Mouse (Mus musculus): Measurements from ENCODE around the gene Ccdc42. TPM values are rescaled to one million over a fixed set of nuclear protein-coding genes. Genes with fewer than 3 reads are reported as not detected.

The Ccdc42 gene
- 1.4 and 2.3 TPM in 2 replicates for polyA plus RNA-seq (2014; fragmentation: Nextera tagmentation; extraction: Ambion mirVana)

DNA sequence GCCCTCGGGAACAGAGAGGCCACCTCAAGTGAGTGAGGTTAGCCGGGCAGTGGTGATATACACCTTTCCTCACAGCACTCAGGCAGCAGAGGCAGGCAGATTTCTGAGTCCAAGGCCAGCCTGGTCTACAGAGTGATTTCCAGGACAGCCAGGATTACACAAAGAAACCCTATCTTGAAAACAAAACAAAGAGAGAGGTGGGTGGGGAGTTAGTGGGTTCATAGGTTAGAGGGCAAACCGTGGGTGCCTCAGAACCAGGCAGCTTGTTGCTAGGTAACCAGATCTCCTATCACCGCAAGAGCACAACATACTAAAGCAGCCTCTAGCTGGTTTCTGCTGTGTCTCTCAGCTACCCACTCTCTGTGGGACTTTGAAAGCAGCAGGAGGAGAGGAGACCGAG lies at the start of gene Ccdc42:
Gene Ccdc42 (plus strand): TSS at position 301 of the 400 bp plus-strand sequence.
- peaks cover 5% of the 10 kb centered on the region for H3K4me1 ChIP-seq (ENCODE audit: control insufficient read depth, insufficient read depth, low read length)
- WGBS, result 72% methylated on average over 5 of the region's 5 CpGs
- no peaks in the 10 kb centered on the region for H3K27me3 ChIP-seq (ENCODE audit: control insufficient read depth, insufficient read depth, low read length)
- H3K9ac ChIP-seq (ENCODE audit: low read length), result no peak within 1 kb of the TSS
- no peaks in the 10 kb centered on the region for H3K36me3 ChIP-seq (ENCODE audit: control insufficient read depth, insufficient read depth, low read length)
- no peak for DNase-seq (ENCODE audit: low spot score)
- no peak within 1 kb of the TSS for H3K27ac ChIP-seq (ENCODE audit: low read depth, low read length)
- H3K4me2 ChIP-seq (ENCODE audit: low read depth), result no peak within 1 kb of the TSS
- H3K9me3 ChIP-seq (ENCODE audit: control insufficient read depth, low read length), result no peaks in the 10 kb centered on the region
- ATAC-seq (ENCODE audit: insufficient read depth, low FRiP score, low TSS enrichment), result no peak
- H3K4me3 ChIP-seq (ENCODE audit: low read depth, low read length), result no peak within 1 kb of the TSS

DNA sequence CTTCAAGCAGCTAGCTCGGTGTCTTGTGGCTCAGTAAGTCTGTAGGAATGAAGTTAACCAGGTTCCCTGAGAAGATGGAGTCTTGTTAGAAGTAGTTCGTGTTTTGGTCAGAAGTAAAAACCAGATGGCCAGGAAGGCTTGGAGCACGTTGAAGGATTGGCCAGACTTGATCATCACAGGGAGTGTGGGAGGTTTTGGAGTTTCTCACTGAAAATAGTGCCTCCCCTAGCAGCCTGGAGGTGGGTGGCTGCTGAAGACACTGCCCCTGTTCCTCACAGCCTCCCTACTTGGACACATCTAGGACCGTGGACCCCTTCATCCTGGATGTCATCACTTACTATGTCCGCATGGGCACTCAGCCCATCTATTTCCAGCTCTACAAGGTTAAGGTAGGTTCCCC lies 47.2 kb upstream of the Ccdc42 start:
- no peak overlapping the region for H3K4me2 ChIP-seq (ENCODE audit: low read depth)
- 58% methylated on average over 5 of the region's 5 CpGs for WGBS
- no peak overlapping the region for H3K9ac ChIP-seq (ENCODE audit: low read length)
- DNase-seq (ENCODE audit: low spot score) (no peak), ATAC-seq (ENCODE audit: insufficient read depth, low FRiP score, low TSS enrichment) (no peak)
- no peak overlapping the region for H3K4me3 ChIP-seq (ENCODE audit: low read depth, low read length)
- H3K9me3 ChIP-seq (ENCODE audit: control insufficient read depth, low read length), result no peaks in the 10 kb centered on the region
- H3K36me3 ChIP-seq (ENCODE audit: control insufficient read depth, insufficient read depth, low read length), result no peaks in the 10 kb centered on the region
- no peaks in the 10 kb centered on the region for H3K4me1 ChIP-seq (ENCODE audit: control insufficient read depth, insufficient read depth, low read length)
- no peaks in the 10 kb centered on the region for H3K27me3 ChIP-seq (ENCODE audit: control insufficient read depth, insufficient read depth, low read length)
- H3K27ac ChIP-seq (ENCODE audit: low read depth, low read length), result no peak overlapping the region

DNA sequence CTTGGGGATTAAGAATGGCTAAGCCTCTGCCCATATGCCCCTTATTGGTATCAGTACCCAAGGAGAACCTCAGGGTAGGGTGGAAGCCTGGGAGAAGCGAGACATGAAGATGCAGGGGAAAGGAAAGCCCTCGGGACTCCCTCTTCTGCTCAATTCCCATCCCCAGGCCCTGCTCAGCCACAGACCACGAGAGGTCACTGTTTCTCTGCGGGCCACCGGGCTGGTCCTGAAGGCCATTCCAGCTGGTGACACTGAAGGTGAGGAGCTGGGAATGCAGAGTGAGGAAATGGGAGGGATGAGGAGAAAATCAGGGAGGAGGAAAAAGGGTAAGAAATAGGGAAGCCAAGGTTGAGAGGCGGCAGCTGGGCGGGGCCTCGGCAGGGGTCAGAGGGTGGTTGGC lies 42.3 kb upstream of the Ccdc42 start:
- ATAC-seq (ENCODE audit: insufficient read depth, low FRiP score, low TSS enrichment), result no peak
- no peaks in the 10 kb centered on the region for H3K9me3 ChIP-seq (ENCODE audit: control insufficient read depth, low read length)
- DNase-seq (ENCODE audit: low spot score), result peak; percentile 35

GRCm38 (mm10) chr11:68545172-68545571 lies 41.6 kb upstream of the Ccdc42 start:
- Histone ChIP-seq H3K9ac (ENCODE audit: low read length) (no peak overlapping the region), H3K4me2 (ENCODE audit: low read depth) (no peak overlapping the region), H3K36me3 (ENCODE audit: control insufficient read depth, insufficient read depth, low read length) (no peaks in the 10 kb centered on the region), H3K27me3 (ENCODE audit: control insufficient read depth, insufficient read depth, low read length) (no peaks in the 10 kb centered on the region), H3K9me3 (ENCODE audit: control insufficient read depth, low read length) (no peaks in the 10 kb centered on the region), H3K4me1 (ENCODE audit: control insufficient read depth, insufficient read depth, low read length) (no peaks in the 10 kb centered on the region), H3K4me3 (ENCODE audit: low read depth, low read length) (no peak overlapping the region), H3K27ac (ENCODE audit: low read depth, low read length) (no peak overlapping the region)
- ATAC-seq (ENCODE audit: insufficient read depth, low FRiP score, low TSS enrichment) (no peak), DNase-seq (ENCODE audit: low spot score) (no peak)
- 57% methylated on average over 7 of the region's 7 CpGs for WGBS

More for the DNA sequence above, 42.3 kb upstream of the Ccdc42 start:
- H3K4me1 ChIP-seq (ENCODE audit: control insufficient read depth, insufficient read depth, low read length), result no peaks in the 10 kb centered on the region
- H3K9ac ChIP-seq (ENCODE audit: low read length), result no peak overlapping the region
- H3K36me3 ChIP-seq (ENCODE audit: control insufficient read depth, insufficient read depth, low read length), result no peaks in the 10 kb centered on the region
- no peak overlapping the region for H3K4me3 ChIP-seq (ENCODE audit: low read depth, low read length)
- H3K27me3 ChIP-seq (ENCODE audit: control insufficient read depth, insufficient read depth, low read length), result no peaks in the 10 kb centered on the region
- no peak overlapping the region for H3K4me2 ChIP-seq (ENCODE audit: low read depth)
- no peak overlapping the region for H3K27ac ChIP-seq (ENCODE audit: low read depth, low read length)
- WGBS, result 5% methylated on average over 8 of the region's 8 CpGs

GRCm38 (mm10) chr11:68545682-68546222 lies 41.1 kb upstream of the Ccdc42 start:
- Histone ChIP-seq H3K9ac (ENCODE audit: low read length) (no peak overlapping the region), H3K27me3 (ENCODE audit: control insufficient read depth, insufficient read depth, low read length) (no peaks in the 10 kb centered on the region), H3K4me1 (ENCODE audit: control insufficient read depth, insufficient read depth, low read length) (no peaks in the 10 kb centered on the region), H3K27ac (ENCODE audit: low read depth, low read length) (no peak overlapping the region), H3K9me3 (ENCODE audit: control insufficient read depth, low read length) (no peaks in the 10 kb centered on the region), H3K4me2 (ENCODE audit: low read depth) (no peak overlapping the region), H3K36me3 (ENCODE audit: control insufficient read depth, insufficient read depth, low read length) (no peaks in the 10 kb centered on the region), H3K4me3 (ENCODE audit: low read depth, low read length) (no peak overlapping the region)
- ATAC-seq (ENCODE audit: insufficient read depth, low FRiP score, low TSS enrichment), result no peak
- no peak for DNase-seq (ENCODE audit: low spot score)
- 77% methylated on average over 8 of the region's 8 CpGs for WGBS

DNA sequence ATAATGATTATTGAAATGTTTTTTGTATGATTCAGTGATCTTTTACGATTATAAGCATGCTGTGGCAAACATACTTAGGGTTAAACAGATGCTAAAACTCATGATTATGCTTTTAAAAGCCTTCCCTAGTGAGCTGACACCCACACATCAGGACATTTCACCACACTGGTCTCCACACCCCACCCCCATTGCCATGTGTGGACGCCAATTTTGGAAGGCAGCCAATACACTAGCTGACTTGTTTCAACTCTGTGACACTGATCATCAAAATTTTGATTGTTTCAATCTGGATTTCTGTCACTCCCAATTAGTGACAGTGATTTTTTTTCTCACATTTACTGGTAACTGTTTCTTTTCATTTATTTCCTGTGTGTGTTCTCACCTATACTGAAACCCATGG lies 39.3 kb upstream of the Ccdc42 start:
- 85% methylated on average over 2 of the region's 2 CpGs for WGBS
- Histone ChIP-seq H3K36me3 (ENCODE audit: control insufficient read depth, insufficient read depth, low read length) (no peaks in the 10 kb centered on the region), H3K4me3 (ENCODE audit: low read depth, low read length) (no peak overlapping the region), H3K4me1 (ENCODE audit: control insufficient read depth, insufficient read depth, low read length) (no peaks in the 10 kb centered on the region), H3K27ac (ENCODE audit: low read depth, low read length) (no peak overlapping the region), H3K4me2 (ENCODE audit: low read depth) (no peak overlapping the region), H3K9ac (ENCODE audit: low read length) (no peak overlapping the region), H3K27me3 (ENCODE audit: control insufficient read depth, insufficient read depth, low read length) (no peaks in the 10 kb centered on the region), H3K9me3 (ENCODE audit: control insufficient read depth, low read length) (no peaks in the 10 kb centered on the region)
- ATAC-seq (ENCODE audit: insufficient read depth, low FRiP score, low TSS enrichment), result no peak
- DNase-seq (ENCODE audit: low spot score), result no peak

GRCm38 (mm10) chr11:68549597-68549996 lies 37.2 kb upstream of the Ccdc42 start:
- ATAC-seq (ENCODE audit: insufficient read depth, low FRiP score, low TSS enrichment) (no peak), DNase-seq (ENCODE audit: low spot score) (no peak)
- Histone ChIP-seq H3K9ac (ENCODE audit: low read length) (no peak overlapping the region), H3K4me1 (ENCODE audit: control insufficient read depth, insufficient read depth, low read length) (no peaks in the 10 kb centered on the region), H3K27me3 (ENCODE audit: control insufficient read depth, insufficient read depth, low read length) (no peaks in the 10 kb centered on the region), H3K27ac (ENCODE audit: low read depth, low read length) (no peak overlapping the region), H3K4me3 (ENCODE audit: low read depth, low read length) (no peak overlapping the region), H3K9me3 (ENCODE audit: control insufficient read depth, low read length) (no peaks in the 10 kb centered on the region), H3K4me2 (ENCODE audit: low read depth) (no peak overlapping the region), H3K36me3 (ENCODE audit: control insufficient read depth, insufficient read depth, low read length) (no peaks in the 10 kb centered on the region)
- 53% methylated on average over 3 of the region's 3 CpGs for WGBS

DNA sequence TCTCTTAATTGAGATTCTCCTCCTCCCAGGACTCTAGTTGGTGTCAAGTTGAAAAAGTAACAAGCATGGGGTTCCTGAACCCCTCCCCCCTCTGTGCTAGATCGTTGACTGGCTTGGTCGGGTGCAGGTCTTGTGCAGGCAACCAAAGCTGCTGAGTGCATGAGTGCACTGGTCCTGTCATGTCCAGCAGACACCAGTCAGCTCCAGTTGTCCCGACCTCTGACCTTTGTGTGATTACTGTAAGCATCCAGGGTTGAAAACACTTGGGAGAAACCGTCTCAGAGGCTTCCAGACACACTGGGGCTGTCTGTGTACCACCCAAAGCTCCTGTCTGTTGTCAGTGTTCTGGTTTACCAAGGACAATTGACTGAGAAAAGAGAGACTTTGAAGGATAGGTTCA lies 36.5 kb upstream of the Ccdc42 start:
- WGBS, result 70% methylated on average over 4 of the region's 4 CpGs
- no peak overlapping the region for H3K27ac ChIP-seq (ENCODE audit: low read depth, low read length)
- no peak overlapping the region for H3K4me3 ChIP-seq (ENCODE audit: low read depth, low read length)
- no peaks in the 10 kb centered on the region for H3K36me3 ChIP-seq (ENCODE audit: control insufficient read depth, insufficient read depth, low read length)
- no peaks in the 10 kb centered on the region for H3K9me3 ChIP-seq (ENCODE audit: control insufficient read depth, low read length)
- H3K4me1 ChIP-seq (ENCODE audit: control insufficient read depth, insufficient read depth, low read length), result no peaks in the 10 kb centered on the region
- H3K9ac ChIP-seq (ENCODE audit: low read length), result no peak overlapping the region
- DNase-seq (ENCODE audit: low spot score) (no peak), ATAC-seq (ENCODE audit: insufficient read depth, low FRiP score, low TSS enrichment) (no peak)
- no peaks in the 10 kb centered on the region for H3K27me3 ChIP-seq (ENCODE audit: control insufficient read depth, insufficient read depth, low read length)
- no peak overlapping the region for H3K4me2 ChIP-seq (ENCODE audit: low read depth)

GRCm38 (mm10) chr11:68553981-68554471 lies 32.8 kb upstream of the Ccdc42 start:
- peak; percentile 38 for DNase-seq (ENCODE audit: low spot score)

More at GRCm38 (mm10) chr11:68553981-68554471, 32.8 kb upstream of the Ccdc42 start:
- H3K4me2 ChIP-seq (ENCODE audit: low read depth), result no peak overlapping the region
- H3K4me3 ChIP-seq (ENCODE audit: low read depth, low read length), result no peak overlapping the region
- H3K9ac ChIP-seq (ENCODE audit: low read length), result no peak overlapping the region
- H3K4me1 ChIP-seq (ENCODE audit: control insufficient read depth, insufficient read depth, low read length), result no peaks in the 10 kb centered on the region
- ATAC-seq (ENCODE audit: insufficient read depth, low FRiP score, low TSS enrichment), result no peak
- no peaks in the 10 kb centered on the region for H3K9me3 ChIP-seq (ENCODE audit: control insufficient read depth, low read length)
- 48% methylated on average over 8 of the region's 8 CpGs for WGBS
- H3K36me3 ChIP-seq (ENCODE audit: control insufficient read depth, insufficient read depth, low read length), result no peaks in the 10 kb centered on the region
- H3K27me3 ChIP-seq (ENCODE audit: control insufficient read depth, insufficient read depth, low read length), result peaks cover 4% of the 10 kb centered on the region; the same call in 1 of the 2 replicates
- no peak overlapping the region for H3K27ac ChIP-seq (ENCODE audit: low read depth, low read length)

All from neural tube, embryonic 11.5 days (tissue).